Mouse (Mus musculus) liver, postnatal 0 days (tissue): Measurements from ENCODE around the gene Tmem63c. TPM values are rescaled to one million over a fixed set of nuclear protein-coding genes. Genes with fewer than 3 reads are reported as not detected.

Experiments used
- ATAC-seq: fragments of 200-750 bp; cut with Nextera tagmentation; 2 replicates; pipeline ENCODE4 v1.8.0; 2017; ENCODE audit warnings: mild to moderate bottlenecking, moderate library complexity
- DNase-seq: peaks from one replicate; pipeline ENCODE4 v3.0.0-alpha.2; 2016
- H3K27ac ChIP-seq: fragments of 300-500 bp; sonication (generic); 2 replicates; pipeline ENCODE4 v1.5.1; 2014; ENCODE audit warnings: antibody characterized with exemption, moderate library complexity, mild to moderate bottlenecking, low read depth
- H3K27me3 ChIP-seq: fragments of 300-500 bp; sonication (generic); 2 replicates; pipeline ENCODE4 v1.6.1; 2014; ENCODE audit warnings: low read length, control low read depth, mixed read lengths; ENCODE audit not compliant: insufficient read depth
- H3K36me3 ChIP-seq: fragments of 300-500 bp; sonication (generic); replicated peaks from 2 replicates; pipeline ENCODE4 v1.6.1; 2014; ENCODE audit warnings: mild to moderate bottlenecking, control low read depth, low read length, moderate library complexity, mixed read lengths; ENCODE audit not compliant: insufficient read depth
- H3K4me1 ChIP-seq: fragments of 300-500 bp; sonication (generic); 2 replicates; pipeline ENCODE4 v1.6.1; 2014; ENCODE audit warnings: antibody characterized with exemption, mild to moderate bottlenecking, control low read depth; ENCODE audit not compliant: insufficient read depth
- H3K4me2 ChIP-seq: fragments of 300-500 bp; sonication (generic); 2 replicates; pipeline ENCODE4 v1.6.1; 2014; ENCODE audit warnings: low read depth, mild to moderate bottlenecking, low read length, moderate library complexity, mixed read lengths
- H3K4me3 ChIP-seq: fragments of 300-500 bp; sonication (generic); 2 replicates; pipeline ENCODE4 v1.5.1; 2014; ENCODE audit warnings: low read depth, low read length
- H3K9ac ChIP-seq: fragments of 300-500 bp; sonication (generic); replicated peaks from 2 replicates; pipeline ENCODE4 v1.6.1; 2014; ENCODE audit warnings: mild to moderate bottlenecking, moderate library complexity
- H3K9me3 ChIP-seq: fragments of 300-500 bp; sonication (generic); 2 replicates; pipeline ENCODE4 v1.6.1; 2016; ENCODE audit warnings: mild to moderate bottlenecking, control low read depth, low read length, mixed read lengths
- CTCF ChIP-seq: sonication (generic); IDR thresholded peaks from 2 replicates; pipeline ENCODE4 v1.5.1; 2016; ENCODE audit warnings: antibody characterized with exemption, low read depth
- EP300 ChIP-seq: IDR thresholded peaks from 2 replicates; pipeline ENCODE4 v1.6.1; 2016; ENCODE audit warnings: antibody characterized with exemption, low read depth, mild to moderate bottlenecking
- WGBS: fragments of 180-500 bp; shearing (Covaris S2); extraction: QIAGEN DNeasy Blood & Tissue Kit; methylation state at CpG from one replicate; pipeline ENCODE4 v1.1.7; 2014; ENCODE audit not compliant: insufficient replicate concordance; 5-methylcytosine and 5-hydroxymethylcytosine counted together
- microRNA-seq: library from miRNA; unstranded; fragments of <30 nt; microRNA quantifications from one replicate; pipeline ENCODE4, GENCODE M21; 2016
- polyA plus RNA-seq: library from polyadenylated mRNA; unstranded; fragments of >200 nt; fragmentation: Nextera tagmentation; extraction: Ambion mirVana; gene quantifications from 2 replicates; pipeline ENCODE4 v1.2.1, GENCODE M21; 2015

Gene Tmem63c
- polyA plus RNA-seq, 1 experiment from 2014 or later = not detected

DNA sequence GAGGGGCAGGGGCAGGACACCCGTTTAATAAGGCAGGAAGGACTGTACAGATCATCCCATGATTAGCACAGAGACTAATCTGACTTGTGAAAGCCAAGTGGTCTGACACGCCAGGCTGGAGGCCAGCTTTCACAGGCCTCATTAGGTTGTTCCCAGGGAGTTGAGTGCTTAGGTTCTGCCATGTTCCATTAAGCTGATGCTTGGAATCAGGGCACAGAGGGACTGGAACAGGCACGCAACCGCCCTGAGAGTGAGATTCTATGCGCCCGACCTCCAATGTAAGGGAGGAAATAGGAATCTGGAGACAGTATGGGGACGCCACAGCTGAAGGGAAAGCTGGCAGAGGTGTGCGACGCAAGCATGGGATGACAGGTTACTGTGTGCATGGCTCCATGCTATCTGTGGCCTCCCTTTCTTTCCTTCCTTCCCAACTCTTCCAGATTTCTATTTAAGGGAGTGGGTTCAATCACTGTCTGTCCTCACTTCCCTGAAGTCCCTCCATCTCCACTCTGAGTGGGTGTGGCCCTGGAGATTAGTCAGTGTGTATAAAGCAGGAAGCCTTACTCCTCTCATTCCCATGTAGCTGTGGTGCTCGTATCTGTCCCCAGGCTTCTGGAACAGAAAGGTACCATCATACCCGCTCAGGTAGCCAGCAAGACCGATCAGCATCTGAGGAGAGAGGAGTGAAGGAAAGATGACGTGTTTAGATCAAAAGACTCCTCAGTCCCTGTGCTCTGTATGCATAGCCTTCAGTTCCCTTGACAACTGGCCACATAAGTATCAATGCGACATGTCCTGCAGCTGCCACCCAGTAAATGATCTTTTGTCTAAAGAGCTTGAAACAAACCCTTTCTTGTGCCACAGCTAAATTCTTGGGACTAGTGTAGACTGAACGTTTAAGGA is 116.5 kb downstream of the Tmem63c start:
- Histone ChIP-seq H3K4me3 (no peak overlapping the region), H3K27ac (no peak overlapping the region), H3K4me1 (0 out of 2 replicates have a peak, but pooled peaks cover 2% of the 10 kb centered on the region), H3K27me3 (no peaks in the 10 kb centered on the region), H3K9me3 (no peaks in the 10 kb centered on the region), H3K36me3 (peaks cover 7% of the 10 kb centered on the region; the same call in 1 of the 2 replicates), H3K9ac (no peak overlapping the region), H3K4me2 (no peak overlapping the region)
- no peak for DNase-seq
- no peak for ATAC-seq
- 81% methylated on average over 15 of the region's 15 CpGs for WGBS
- TF ChIP-seq EP300 = no peak
- no peak for TF ChIP-seq CTCF

DNA sequence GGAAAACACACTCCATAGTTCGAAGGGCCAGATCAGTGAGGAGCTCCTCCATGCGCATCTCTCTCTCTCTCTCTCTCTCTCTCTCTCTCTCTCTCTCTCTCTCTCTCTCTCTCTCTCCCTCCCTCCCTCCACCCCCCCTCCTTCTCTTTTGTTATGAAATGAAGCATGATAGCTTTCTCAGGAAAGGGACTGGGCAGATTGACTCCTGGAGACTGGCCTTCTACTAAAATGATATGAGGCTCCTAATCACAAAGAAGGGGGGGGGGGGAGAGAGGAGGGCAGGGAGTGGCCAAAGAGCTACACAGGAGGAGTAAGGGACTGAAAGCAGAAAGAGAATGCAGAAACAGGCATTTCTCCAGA is 117.2 kb downstream of the Tmem63c start:
- Histone ChIP-seq H3K36me3 (peaks cover 7% of the 10 kb centered on the region; the same call in 1 of the 2 replicates), H3K27ac (no peak overlapping the region), H3K27me3 (no peaks in the 10 kb centered on the region), H3K9ac (no peak overlapping the region), H3K9me3 (no peaks in the 10 kb centered on the region), H3K4me1 (0 out of 2 replicates have a peak, but pooled peaks cover 2% of the 10 kb centered on the region), H3K4me3 (no peak overlapping the region), H3K4me2 (no peak overlapping the region)
- no peak for ATAC-seq
- 85% methylated on average over 2 of the region's 2 CpGs for WGBS
- TF ChIP-seq EP300 = no peak
- TF ChIP-seq CTCF = no peak
- DNase-seq = no peak

DNA sequence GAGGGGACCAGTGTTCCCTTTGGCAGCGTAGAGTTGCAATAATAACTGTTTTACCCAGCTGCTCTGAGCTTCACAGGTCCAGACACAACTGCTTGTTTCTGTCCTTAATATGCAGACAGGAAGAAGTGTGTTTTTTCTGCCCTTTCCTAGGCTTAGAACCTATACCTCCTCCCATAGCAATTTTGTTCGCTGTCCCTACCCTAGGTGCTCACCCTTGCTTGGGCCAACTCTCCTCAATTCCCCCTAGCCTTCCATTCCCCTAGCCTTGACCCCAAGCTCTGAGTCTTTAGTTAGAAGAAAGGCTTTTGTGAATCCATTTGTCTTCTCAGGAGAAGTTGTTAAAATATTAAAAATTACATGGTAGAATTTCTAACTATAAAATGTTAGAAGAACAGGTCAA is 117.6 kb downstream of the Tmem63c start:
- H3K9ac ChIP-seq = no peak overlapping the region
- H3K4me3 ChIP-seq = no peak overlapping the region
- 0 out of 2 replicates have a peak, but pooled peaks cover 2% of the 10 kb centered on the region for H3K4me1 ChIP-seq
- H3K4me2 ChIP-seq = no peak overlapping the region
- H3K27ac ChIP-seq = no peak overlapping the region
- no peaks in the 10 kb centered on the region for H3K27me3 ChIP-seq
- peaks cover 7% of the 10 kb centered on the region; the same call in 1 of the 2 replicates for H3K36me3 ChIP-seq
- TF ChIP-seq CTCF (no peak), EP300 (no peak)
- no peak for ATAC-seq
- DNase-seq = no peak
- WGBS = 85% methylated on average over 2 of the region's 2 CpGs
- no peaks in the 10 kb centered on the region for H3K9me3 ChIP-seq

Small RNAs within 50 kb of the gene (microRNA-seq; reads per million reads assigned to microRNA genes)
- gene Gm25847 = not detected

Other genes starting within 250 kb of the Tmem63c start
- gene Irf2bpl, start 136.5 kb upstream of the Tmem63c start, polyA plus RNA-seq = 5.0 and 5.3 TPM in 2 replicates
- 4.4 and 4.7 TPM in 2 replicates for gene Cipc, start 74.3 kb upstream of the Tmem63c start, polyA plus RNA-seq
- gene Zdhhc22, start 30.9 kb upstream of the Tmem63c start, polyA plus RNA-seq = not detected in 2 replicates
- 0.06 TPM in 1 of 2 replicates, not detected in the other for gene Ngb, start 81.2 kb downstream of the Tmem63c start, polyA plus RNA-seq
- gene Gstz1, start 125.8 kb downstream of the Tmem63c start, polyA plus RNA-seq = 257 and 279 TPM in 2 replicates
- 4.3 and 4.5 TPM in 2 replicates for gene Pomt2, start 126.6 kb downstream of the Tmem63c start, polyA plus RNA-seq
- 2.3 and 2.8 TPM in 2 replicates for gene Samd15, start 178.4 kb downstream of the Tmem63c start, polyA plus RNA-seq
- 0.36 and 0.42 TPM in 2 replicates for gene Tmed8, start 179.1 kb downstream of the Tmem63c start, polyA plus RNA-seq
- gene Noxred1, start 217.4 kb downstream of the Tmem63c start, polyA plus RNA-seq = 0.19 and 0.45 TPM in 2 replicates
- gene Vipas39, start 244.9 kb downstream of the Tmem63c start, polyA plus RNA-seq = 8.2 and 8.9 TPM in 2 replicates
- 89.4 and 91.5 TPM in 2 replicates for gene Ahsa1, start 245.1 kb downstream of the Tmem63c start, polyA plus RNA-seq